Mouse (Mus musculus) liver, adult 2 months (tissue): ENCODE measurements around the gene Cldn24. TPM values are rescaled to one million over a fixed set of nuclear protein-coding genes. Genes with fewer than 3 reads are reported as not detected.
"Not testable (repeated sequence)": the region's sequence is repeated elsewhere in the genome, so short reads cannot be mapped to it uniquely, and the experiment has no call there.

Source experiments
- DNase-seq: peaks from one replicate; pipeline ENCODE4 v3.0.0-alpha.2; 2011; ENCODE audit warnings: low read depth, low spot score; ENCODE audit errors: extremely low read depth
- H3K27ac ChIP-seq: fragments of 200-500 bp; replicated peaks from 2 replicates; pipeline ENCODE4 v1.5.1; 2012; ENCODE audit warnings: low read depth, mild to moderate bottlenecking, control low read depth, inconsistent platforms, low read length; ENCODE audit not compliant: insufficient read depth
- H3K27me3 ChIP-seq: fragments of 200-500 bp; 2 replicates; pipeline ENCODE4 v1.6.1; 2012; ENCODE audit warnings: mild to moderate bottlenecking, moderate library complexity, low read length, inconsistent platforms; ENCODE audit not compliant: control insufficient read depth, insufficient read depth
- H3K36me3 ChIP-seq: fragments of 200-500 bp; 2 replicates; pipeline ENCODE4 v1.6.1; 2012; ENCODE audit warnings: low read length, inconsistent platforms; ENCODE audit not compliant: control insufficient read depth, insufficient read depth
- H3K4me1 ChIP-seq: fragments of 200-500 bp; 2 replicates; pipeline ENCODE4 v1.6.1; 2011; ENCODE audit warnings: low read length; ENCODE audit not compliant: control insufficient read depth, insufficient read depth
- H3K4me3 ChIP-seq: fragments of 200-500 bp; 2 replicates; pipeline ENCODE4 v1.5.1; 2011; ENCODE audit warnings: low read depth, mild to moderate bottlenecking, control low read depth, low read length, moderate library complexity; ENCODE audit not compliant: insufficient read depth
- H3K79me2 ChIP-seq: fragments of 200-500 bp; 2 replicates; pipeline ENCODE4 v1.6.1; 2012; ENCODE audit warnings: inconsistent platforms, mild to moderate bottlenecking, low read length, moderate library complexity; ENCODE audit not compliant: control insufficient read depth, insufficient read depth
- H3K9ac ChIP-seq: fragments of 200-500 bp; 2 replicates; pipeline ENCODE4 v1.6.1; 2012; ENCODE audit warnings: low read depth, mild to moderate bottlenecking, control low read depth, inconsistent platforms, low read length
- CTCF ChIP-seq: fragments of 200-500 bp; IDR thresholded peaks from 2 replicates; pipeline ENCODE4 v1.5.1; 2011; ENCODE audit warnings: low read depth, low read length, control low read depth
- POLR2A ChIP-seq: fragments of 200-500 bp; IDR thresholded peaks from 2 replicates; pipeline ENCODE4 v1.6.1; 2011; ENCODE audit warnings: low read length, control low read depth; ENCODE audit not compliant: insufficient read depth; ENCODE audit errors: extremely low read depth
- WGBS: fragments of 180-500 bp; shearing (Covaris S2); methylation state at CpG from one replicate; pipeline ENCODE4 v1.1.7; 2018; 5-methylcytosine and 5-hydroxymethylcytosine counted together
- polyA plus RNA-seq: library from polyadenylated mRNA; depleted of rRNA; stranded (reverse); fragments of >200 nt; gene quantifications from 2 replicates; pipeline ENCODE4 v1.2.3, GENCODE M21; 2012
- total RNA-seq: library from RNA; depleted of rRNA; stranded (reverse); fragments of >200 nt; gene quantifications from 2 replicates; pipeline ENCODE4 v1.2.3, GENCODE M21; 2014

Gene Cldn24
- total and polyA plus RNA-seq, 2 experiments, result not detected

DNA sequence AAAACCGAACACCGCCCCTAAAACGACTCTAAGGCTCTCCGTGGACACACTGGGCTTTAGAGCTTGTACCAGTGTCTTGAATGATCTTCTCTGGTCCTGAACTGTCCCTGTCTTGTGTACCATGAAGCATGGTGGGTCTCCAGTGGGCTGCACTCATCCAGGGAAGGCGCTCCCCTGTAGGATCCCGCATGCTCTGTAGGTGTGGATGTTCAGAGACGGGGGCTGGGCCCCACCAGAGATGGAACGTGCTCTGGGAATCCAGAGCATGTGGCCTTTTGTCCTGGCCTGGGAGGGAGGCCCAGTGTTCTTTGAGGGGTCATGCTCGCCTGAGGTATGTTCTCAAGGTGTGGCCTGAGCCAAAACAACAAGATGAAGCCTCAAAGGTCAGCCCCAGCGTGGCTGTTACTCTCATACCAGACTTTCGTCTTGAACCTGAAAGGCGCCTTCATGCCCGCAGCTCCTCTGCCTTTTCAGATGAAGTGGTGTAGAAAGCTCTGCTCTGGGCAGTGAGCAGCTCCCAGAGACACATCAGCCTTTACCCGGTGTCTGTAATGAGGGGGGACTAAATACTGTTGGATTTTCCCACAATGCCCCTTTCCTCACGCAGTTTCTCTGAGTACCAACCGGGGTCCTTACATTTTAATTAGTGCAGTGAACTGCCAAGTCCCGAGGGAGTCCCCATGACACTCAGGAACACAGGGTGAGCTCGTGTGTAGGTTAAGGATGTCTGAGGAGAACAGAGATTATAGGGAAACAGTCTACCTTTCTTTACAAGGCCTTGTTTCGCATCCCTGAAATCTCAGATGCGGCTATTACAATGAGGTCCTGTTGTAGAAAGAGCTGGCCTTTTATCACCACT is 800 bp upstream of the Cldn24 start:
- H3K79me2 ChIP-seq, result no peaks in the 10 kb centered on the region
- H3K9ac ChIP-seq, result no peak overlapping the region
- WGBS, result 91% methylated on average over 20 of the region's 20 CpGs
- TF ChIP-seq CTCF (no peak), POLR2A (no peak)
- H3K4me3 ChIP-seq, result no peak overlapping the region
- no peak overlapping the region for H3K27ac ChIP-seq
- no peaks in the 10 kb centered on the region for H3K4me1 ChIP-seq
- no peaks in the 10 kb centered on the region for H3K27me3 ChIP-seq
- DNase-seq, result no peak
- H3K36me3 ChIP-seq, result no peaks in the 10 kb centered on the region

GRCm38 (mm10) chr8:47822541-47822940 is 598 bp downstream of the Cldn24 start:
- DNase-seq, H3K27ac ChIP-seq, H3K79me2 ChIP-seq, H3K9ac ChIP-seq, H3K4me3 ChIP-seq, H3K4me1 ChIP-seq, H3K36me3 ChIP-seq, H3K27me3 ChIP-seq: not testable (repeated sequence)
- WGBS, result 75% methylated on average over 7 of the region's 9 CpGs

DNA sequence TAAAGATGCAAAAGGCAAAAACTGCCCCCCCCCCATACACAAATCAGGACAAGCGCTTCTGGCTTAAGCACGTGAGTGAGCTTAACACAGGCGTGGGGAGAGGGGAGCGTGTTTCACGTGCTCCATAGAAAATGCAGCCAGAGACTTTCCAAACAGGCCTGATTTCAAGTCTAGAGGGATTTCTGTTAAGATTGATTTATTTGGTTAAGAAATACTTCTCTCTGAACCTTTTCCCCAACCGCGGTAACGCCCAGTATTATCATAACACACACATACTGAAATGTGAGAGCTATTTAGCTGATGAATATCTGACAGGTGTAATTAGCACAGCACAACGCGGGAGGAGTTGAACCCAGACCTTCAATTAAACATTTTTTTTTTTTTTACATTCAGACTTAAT is 1.8 kb downstream of the Cldn24 start:
- Histone ChIP-seq H3K9ac (no peak overlapping the region), H3K27ac (no peak overlapping the region), H3K4me3 (no peak overlapping the region), H3K79me2 (no peaks in the 10 kb centered on the region), H3K4me1 (no peaks in the 10 kb centered on the region), H3K36me3 (peaks cover 2% of the 10 kb centered on the region; the same call in 1 of the 2 replicates), H3K27me3 (no peaks in the 10 kb centered on the region)
- DNase-seq, result no peak
- 82% methylated on average over 10 of the region's 10 CpGs for WGBS
- TF ChIP-seq POLR2A (no peak), CTCF (no peak)

- no peak within 1 kb of the TSS for H3K27ac ChIP-seq
- H3K27me3 ChIP-seq, result no peaks in the 10 kb centered on the region
- no peaks in the 10 kb centered on the region for H3K79me2 ChIP-seq
- TF ChIP-seq CTCF, result no peak
- TF ChIP-seq POLR2A, result no peak
- WGBS, result 81% methylated on average over 13 of the region's 13 CpGs
- H3K4me3 ChIP-seq, result no peak within 1 kb of the TSS
- H3K36me3 ChIP-seq, result peaks cover 2% of the 10 kb centered on the region; the same call in 1 of the 2 replicates
- no peak for DNase-seq
- H3K4me1 ChIP-seq, result no peaks in the 10 kb centered on the region
- H3K9ac ChIP-seq, result no peak within 1 kb of the TSS
Measured at GRCm38 (mm10) chr8:47824182-47824581, 2.2 kb downstream of the Cldn24 start, which contains the start of gene Cldn22. Gene Cldn22 (plus strand): TSS chr8:47824482.

- Histone ChIP-seq H3K36me3 (peaks cover 7% of the 10 kb centered on the region; the same call in 1 of the 2 replicates), H3K4me3 (no peak overlapping the region), H3K9ac (no peak overlapping the region), H3K79me2 (no peaks in the 10 kb centered on the region), H3K4me1 (no peaks in the 10 kb centered on the region), H3K27me3 (no peaks in the 10 kb centered on the region), H3K27ac (no peak overlapping the region)
- DNase-seq, result no peak
- 87% methylated on average over 5 of the region's 5 CpGs for WGBS
- no peak for TF ChIP-seq POLR2A
Measured at GRCm38 (mm10) chr8:47825596-47825995, 3.7 kb downstream of the Cldn24 start.

DNA sequence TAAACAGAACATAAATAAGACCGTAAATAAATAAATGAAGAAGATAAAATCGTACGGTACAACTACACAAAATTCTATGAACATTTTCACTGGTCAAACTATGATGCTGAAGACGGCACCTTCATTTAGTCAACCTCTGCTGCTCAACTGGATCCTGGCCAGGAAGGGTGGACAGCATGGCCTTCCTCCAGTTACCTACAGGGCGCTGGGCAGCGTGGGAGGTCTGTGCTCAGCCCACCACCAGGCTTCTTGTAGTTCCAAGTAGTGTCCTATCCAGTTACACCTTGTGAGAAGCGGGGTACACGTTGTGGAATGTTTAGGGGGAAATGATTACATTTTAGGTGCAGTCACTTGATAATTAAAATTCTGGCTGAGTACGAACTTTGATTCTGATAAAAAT is 5.0 kb downstream of the Cldn24 start:
- 94% methylated on average over 9 of the region's 9 CpGs for WGBS
- no peak overlapping the region for H3K9ac ChIP-seq
- H3K36me3 ChIP-seq, result peaks cover 9% of the 10 kb centered on the region; the same call in 1 of the 2 replicates
- H3K4me1 ChIP-seq, result no peaks in the 10 kb centered on the region
- TF ChIP-seq POLR2A (no peak), CTCF (no peak)
- DNase-seq, result no peak
- no peaks in the 10 kb centered on the region for H3K27me3 ChIP-seq
- no peak overlapping the region for H3K27ac ChIP-seq
- no peaks in the 10 kb centered on the region for H3K79me2 ChIP-seq
- no peak overlapping the region for H3K4me3 ChIP-seq
